Mouse (Mus musculus) heart, embryonic 15.5 days (tissue): Measurements from ENCODE around the gene Ahnak2. TPM values are rescaled to one million over a fixed set of nuclear protein-coding genes. Genes with fewer than 3 reads are reported as not detected.
"Not testable (repeated sequence)": the region's sequence is repeated elsewhere in the genome, so short reads cannot be mapped to it uniquely, and the experiment has no call there.

Experiments used
- ATAC-seq: fragments of 200-750 bp; cut with Nextera tagmentation; replicated peaks from 2 replicates; pipeline ENCODE4 v1.8.0; 2017; ENCODE audit warnings: low read depth, moderate TSS enrichment; ENCODE audit not compliant: insufficient number of reproducible peaks, insufficient read depth, low FRiP score
- H3K27ac ChIP-seq: fragments of 300-500 bp; sonication (generic); 2 replicates; pipeline ENCODE4 v1.5.1; 2015; ENCODE audit warnings: mild to moderate bottlenecking, inconsistent platforms
- H3K27me3 ChIP-seq: fragments of 300-500 bp; sonication (generic); 2 replicates; pipeline ENCODE4 v1.6.1; 2015; ENCODE audit warnings: inconsistent platforms
- H3K36me3 ChIP-seq: fragments of 300-500 bp; sonication (generic); 2 replicates; pipeline ENCODE4 v1.6.1; 2015; ENCODE audit warnings: mild to moderate bottlenecking, inconsistent platforms
- H3K4me1 ChIP-seq: fragments of 300-500 bp; sonication (generic); replicated peaks from 2 replicates; pipeline ENCODE4 v1.6.1; 2015; ENCODE audit warnings: inconsistent platforms
- H3K4me2 ChIP-seq: fragments of 300-500 bp; sonication (generic); 2 replicates; pipeline ENCODE4 v1.6.1; 2015; ENCODE audit warnings: inconsistent platforms, mild to moderate bottlenecking, moderate library complexity
- H3K4me3 ChIP-seq: fragments of 300-500 bp; sonication (generic); 2 replicates; pipeline ENCODE4 v1.5.1; 2015; ENCODE audit warnings: mild to moderate bottlenecking, inconsistent platforms
- H3K9ac ChIP-seq: fragments of 300-500 bp; sonication (generic); 2 replicates; pipeline ENCODE4 v1.6.1; 2015; ENCODE audit warnings: mild to moderate bottlenecking, inconsistent platforms
- H3K9me3 ChIP-seq: fragments of 300-500 bp; sonication (generic); replicated peaks from 2 replicates; pipeline ENCODE4 v1.6.1; 2016; ENCODE audit warnings: inconsistent platforms
- WGBS: fragments of 180-500 bp; shearing (Covaris S2); methylation state at CpG from one replicate; pipeline ENCODE4 v1.1.7; 2015; ENCODE audit warnings: mixed read lengths; 5-methylcytosine and 5-hydroxymethylcytosine counted together
- polyA plus RNA-seq: library from polyadenylated mRNA; unstranded; fragments of >200 nt; fragmentation: Nextera tagmentation; extraction: Ambion mirVana; gene quantifications from 2 replicates; pipeline ENCODE4 v1.2.1, GENCODE M21; 2015

The Ahnak2 gene
- 2.1 and 2.4 TPM in 2 replicates for polyA plus RNA-seq

- peaks cover 38% of the 10 kb centered on the region for H3K27me3 ChIP-seq
- ATAC-seq, result no peak
- peaks cover 54% of the 10 kb centered on the region for H3K4me1 ChIP-seq
- H3K36me3 ChIP-seq, result no peaks in the 10 kb centered on the region
- no peak within 1 kb of the TSS for H3K27ac ChIP-seq
- 5% methylated on average over 61 of the region's 69 CpGs for WGBS
- peak within 1 kb of the TSS; percentile 100 for H3K4me2 ChIP-seq
- H3K4me3 ChIP-seq, result peak within 1 kb of the TSS; percentile 57
- peak within 1 kb of the TSS; percentile 52 for H3K9ac ChIP-seq
- no peaks in the 10 kb centered on the region for H3K9me3 ChIP-seq
These were observed at the start of gene Ahnak2 for GRCm38 (mm10) chr12:112801864-112802846. Gene Ahnak2 (minus strand): TSS chr12:112802657.

GRCm38 (mm10) chr12:112851116-112851515 is 48.7 kb upstream of the Ahnak2 start:
- Histone ChIP-seq H3K27ac (no peak overlapping the region), H3K4me1 (no peaks in the 10 kb centered on the region), H3K9me3 (no peaks in the 10 kb centered on the region), H3K4me2 (no peak overlapping the region), H3K36me3 (no peaks in the 10 kb centered on the region), H3K27me3 (0 out of 2 replicates have a peak, but pooled peaks cover 2% of the 10 kb centered on the region), H3K9ac (no peak overlapping the region), H3K4me3 (no peak overlapping the region)
- 15% methylated on average over 8 of the region's 8 CpGs for WGBS
- ATAC-seq, result no peak

GRCm38 (mm10) chr12:112850344-112850743 is 47.9 kb upstream of the Ahnak2 start:
- Histone ChIP-seq H3K9me3 (no peaks in the 10 kb centered on the region), H3K36me3 (no peaks in the 10 kb centered on the region), H3K4me2 (no peak overlapping the region), H3K4me3 (no peak overlapping the region), H3K27me3 (0 out of 2 replicates have a peak, but pooled peaks cover 2% of the 10 kb centered on the region), H3K9ac (no peak overlapping the region), H3K4me1 (no peaks in the 10 kb centered on the region), H3K27ac (no peak overlapping the region)
- ATAC-seq, result no peak
- 82% methylated on average over 9 of the region's 9 CpGs for WGBS

- no peaks in the 10 kb centered on the region for H3K9me3 ChIP-seq
- WGBS, result 73% methylated on average over 11 of the region's 11 CpGs
- H3K27me3 ChIP-seq, result 0 out of 2 replicates have a peak, but pooled peaks cover 2% of the 10 kb centered on the region
- H3K4me1 ChIP-seq, result no peaks in the 10 kb centered on the region
- ATAC-seq, result no peak
- no peaks in the 10 kb centered on the region for H3K36me3 ChIP-seq
- H3K27ac ChIP-seq, result no peak overlapping the region
- no peak overlapping the region for H3K4me3 ChIP-seq
- no peak overlapping the region for H3K4me2 ChIP-seq
- H3K9ac ChIP-seq, result no peak overlapping the region
These were observed 47.0 kb upstream of the Ahnak2 start for GRCm38 (mm10) chr12:112849235-112850022.

- no peaks in the 10 kb centered on the region for H3K36me3 ChIP-seq
- WGBS, result 92% methylated on average over 2 of the region's 2 CpGs
- no peak overlapping the region for H3K27ac ChIP-seq
- H3K9me3 ChIP-seq, result no peaks in the 10 kb centered on the region
- no peak overlapping the region for H3K4me2 ChIP-seq
- no peaks in the 10 kb centered on the region for H3K4me1 ChIP-seq
- no peak overlapping the region for H3K4me3 ChIP-seq
- no peak for ATAC-seq
- H3K9ac ChIP-seq, result no peak overlapping the region
- 0 out of 2 replicates have a peak, but pooled peaks cover 2% of the 10 kb centered on the region for H3K27me3 ChIP-seq
These were observed 45.4 kb upstream of the Ahnak2 start for GRCm38 (mm10) chr12:112847880-112848279.

GRCm38 (mm10) chr12:112843803-112844202 is 41.3 kb upstream of the Ahnak2 start:
- Histone ChIP-seq H3K9ac (no peak overlapping the region), H3K36me3 (no peaks in the 10 kb centered on the region), H3K9me3 (no peaks in the 10 kb centered on the region), H3K27ac (no peak overlapping the region), H3K27me3 (no peaks in the 10 kb centered on the region), H3K4me1 (no peaks in the 10 kb centered on the region), H3K4me2 (no peak overlapping the region), H3K4me3 (no peak overlapping the region)
- no peak; the same call in 1 of the 2 replicates for ATAC-seq
- WGBS, result 12% methylated on average over 3 of the region's 3 CpGs

- not testable (repeated sequence) for ATAC-seq, H3K4me3 ChIP-seq, H3K27ac ChIP-seq, H3K9ac ChIP-seq, H3K4me2 ChIP-seq, H3K4me1 ChIP-seq, H3K9me3 ChIP-seq, H3K36me3 ChIP-seq, H3K27me3 ChIP-seq
- 71% methylated on average over 2 of the region's 2 CpGs for WGBS
These were observed 39.7 kb upstream of the Ahnak2 start for GRCm38 (mm10) chr12:112842128-112842527.

GRCm38 (mm10) chr12:112841338-112841892 is 39.0 kb upstream of the Ahnak2 start:
- 65% methylated on average over 4 of the region's 4 CpGs for WGBS
- H3K27ac ChIP-seq, ATAC-seq, H3K4me3 ChIP-seq, H3K4me1 ChIP-seq, H3K9me3 ChIP-seq, H3K4me2 ChIP-seq, H3K36me3 ChIP-seq, H3K27me3 ChIP-seq, H3K9ac ChIP-seq: not testable (repeated sequence)

GRCm38 (mm10) chr12:112840209-112841086 is 38.0 kb upstream of the Ahnak2 start:
- H3K9me3 ChIP-seq, result no peaks in the 10 kb centered on the region
- no peaks in the 10 kb centered on the region for H3K36me3 ChIP-seq
- no peak overlapping the region for H3K9ac ChIP-seq
- H3K4me2 ChIP-seq, result no peak overlapping the region
- no peak overlapping the region for H3K4me3 ChIP-seq
- ATAC-seq, result no peak
- H3K27ac ChIP-seq, result no peak overlapping the region
- WGBS, result 68% methylated on average over 25 of the region's 25 CpGs
- H3K27me3 ChIP-seq, result no peaks in the 10 kb centered on the region
- H3K4me1 ChIP-seq, result no peaks in the 10 kb centered on the region

- no peaks in the 10 kb centered on the region for H3K9me3 ChIP-seq
- peaks cover 7% of the 10 kb centered on the region for H3K36me3 ChIP-seq
- no peak overlapping the region for H3K4me2 ChIP-seq
- H3K4me3 ChIP-seq, result no peak overlapping the region
- no peak overlapping the region for H3K9ac ChIP-seq
- ATAC-seq, result no peak
- no peak overlapping the region for H3K27ac ChIP-seq
- no peaks in the 10 kb centered on the region for H3K27me3 ChIP-seq
- WGBS, result 59% methylated on average over 2 of the region's 2 CpGs
- H3K4me1 ChIP-seq, result peaks cover 7% of the 10 kb centered on the region
These were observed 32.6 kb upstream of the Ahnak2 start for GRCm38 (mm10) chr12:112835046-112835445.
